Mouse (Mus musculus): ENCODE results near the gene Tmem246. TPM values are rescaled to one million over a fixed set of nuclear protein-coding genes. Genes with fewer than 3 reads are reported as not detected.
"Not testable (repeated sequence)": the region's sequence is repeated elsewhere in the genome, so short reads cannot be mapped to it uniquely, and the experiment has no call there.

Tmem246 gene
- total and polyA plus RNA-seq, 3 experiments = 53.5 to 77.3 (median 61.8) TPM

- no peaks in the 10 kb centered on the region for H3K79me2 ChIP-seq (replicated peaks; ENCODE audit: control insufficient read depth, insufficient read depth, low read length)
- no peaks in the 10 kb centered on the region for H3K27me3 ChIP-seq (ENCODE audit: control insufficient read depth, insufficient read depth, low read length)
- H3K27ac ChIP-seq = no peak overlapping the region
- WGBS = 79% methylated on average over 5 of the region's 5 CpGs
- no peak for DNase-seq
- peaks cover 2% of the 10 kb centered on the region; the same call in 1 of the 2 replicates for H3K36me3 ChIP-seq (ENCODE audit: control insufficient read depth, insufficient read depth, low read length)
- peaks cover 1% of the 10 kb centered on the region for H3K4me1 ChIP-seq (ENCODE audit: control insufficient read depth, insufficient read depth, low read length)
- no peak overlapping the region for H3K9ac ChIP-seq (ENCODE audit: low read depth, low read length)
- no peak overlapping the region for H3K4me3 ChIP-seq
- intact Hi-C loops (cut with DNase I) = loop anchor here (10.0 kb wide), 1 partner anchor 854 kb away; no protein-coding TSS in a partner anchor
- TF ChIP-seq EP300 (IDR thresholded peaks at IDR 0.05; ENCODE audit: insufficient read depth, low read depth, low read length) (no peak), CTCF (IDR thresholded peaks at IDR 0.05) (no peak), POLR2A (IDR thresholded peaks at IDR 0.05; ENCODE audit: insufficient read depth, low read depth, low read length) (no peak)
Observed at GRCm38 (mm10) chr4:49628941-49629340, 31.3 kb upstream of the Tmem246 start.

DNA sequence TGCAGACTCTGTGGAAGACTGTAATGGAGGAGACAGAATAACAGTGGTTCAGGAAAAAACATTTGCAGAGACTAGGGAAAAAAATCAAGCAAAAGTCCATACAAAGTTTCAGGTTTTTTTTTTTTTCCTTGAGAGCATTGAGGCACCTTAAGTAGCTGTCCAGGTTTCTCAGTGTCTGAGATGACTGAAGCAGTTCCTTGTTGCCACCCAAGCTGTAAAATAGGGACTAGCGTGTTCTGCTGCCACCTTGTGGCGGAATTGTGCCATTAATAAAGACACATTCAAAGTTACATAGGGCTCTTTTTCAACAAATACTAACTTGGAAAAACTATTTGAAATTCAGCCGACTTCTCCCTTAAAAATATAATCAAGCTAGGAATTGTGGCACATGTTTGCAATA, 29.3 kb upstream of the Tmem246 start:
- Histone ChIP-seq H3K27me3 (ENCODE audit: control insufficient read depth, insufficient read depth, low read length) (no peaks in the 10 kb centered on the region), H3K4me1 (ENCODE audit: control insufficient read depth, insufficient read depth, low read length) (peaks cover 1% of the 10 kb centered on the region), H3K4me3 (no peak overlapping the region), H3K36me3 (ENCODE audit: control insufficient read depth, insufficient read depth, low read length) (no peaks in the 10 kb centered on the region), H3K79me2 (replicated peaks; ENCODE audit: control insufficient read depth, insufficient read depth, low read length) (no peaks in the 10 kb centered on the region), H3K9ac (ENCODE audit: low read depth, low read length) (no peak overlapping the region), H3K27ac (no peak overlapping the region)
- WGBS = 0% methylated on average over 3 of the region's 3 CpGs
- intact Hi-C loops (cut with DNase I) = loop anchor here (1.0 to 10.0 kb wide), 2 partner anchors 60 to 852 kb away; no protein-coding TSS in a partner anchor
- no peak for TF ChIP-seq POLR2A (IDR thresholded peaks at IDR 0.05; ENCODE audit: insufficient read depth, low read depth, low read length)
- peak; percentile 72; the same call in 1 of the 2 replicates for TF ChIP-seq EP300 (IDR thresholded peaks at IDR 0.05; ENCODE audit: insufficient read depth, low read depth, low read length)
- peak; percentile 93 for TF ChIP-seq CTCF (IDR thresholded peaks at IDR 0.05)
- DNase-seq = peak; percentile 64 to 74

- H3K36me3 ChIP-seq (ENCODE audit: control insufficient read depth, insufficient read depth, low read length); DNase-seq; H3K27ac ChIP-seq; H3K79me2 ChIP-seq (replicated peaks; ENCODE audit: control insufficient read depth, insufficient read depth, low read length); H3K9ac ChIP-seq (ENCODE audit: low read depth, low read length); H3K27me3 ChIP-seq (ENCODE audit: control insufficient read depth, insufficient read depth, low read length); H3K4me3 ChIP-seq; H3K4me1 ChIP-seq (ENCODE audit: control insufficient read depth, insufficient read depth, low read length): not testable (repeated sequence)
- intact Hi-C loops (cut with DNase I) = loop anchor here (10.0 kb wide), 1 partner anchor 850 kb away; no protein-coding TSS in a partner anchor
- WGBS = 80% methylated on average over 4 of the region's 4 CpGs
Observed at GRCm38 (mm10) chr4:49624969-49625368, 27.3 kb upstream of the Tmem246 start.

DNA sequence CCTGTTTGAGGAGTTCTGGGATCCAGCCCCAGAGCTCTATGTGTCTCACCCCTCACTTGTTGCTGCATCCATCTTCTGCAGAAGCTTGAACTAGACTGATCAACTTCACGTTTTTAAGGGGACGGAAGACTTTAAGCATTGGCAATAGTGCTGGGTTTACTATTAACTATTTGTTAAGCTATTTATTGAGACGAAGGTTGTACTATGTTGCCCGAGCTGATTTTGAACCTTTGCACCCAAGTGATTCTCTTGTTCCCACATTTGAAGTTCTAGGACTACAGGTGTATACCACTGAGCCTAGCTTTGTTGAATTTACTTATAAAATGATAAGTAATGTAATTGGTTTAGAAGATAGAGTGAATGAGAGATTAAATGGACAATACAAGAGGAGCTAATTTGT, 26.2 kb upstream of the Tmem246 start:
- intact Hi-C loops (cut with DNase I) = loop anchor here (10.0 kb wide), 1 partner anchor 849 kb away; no protein-coding TSS in a partner anchor
- no peaks in the 10 kb centered on the region for H3K79me2 ChIP-seq (replicated peaks; ENCODE audit: control insufficient read depth, insufficient read depth, low read length)
- DNase-seq = no peak
- H3K27ac ChIP-seq = no peak overlapping the region
- no peak overlapping the region for H3K4me3 ChIP-seq
- no peak overlapping the region for H3K9ac ChIP-seq (ENCODE audit: low read depth, low read length)
- H3K27me3 ChIP-seq (ENCODE audit: control insufficient read depth, insufficient read depth, low read length) = no peaks in the 10 kb centered on the region
- WGBS = 71% methylated on average over 4 of the region's 4 CpGs
- H3K4me1 ChIP-seq (ENCODE audit: control insufficient read depth, insufficient read depth, low read length) = peaks cover 1% of the 10 kb centered on the region
- H3K36me3 ChIP-seq (ENCODE audit: control insufficient read depth, insufficient read depth, low read length) = no peaks in the 10 kb centered on the region
- TF ChIP-seq CTCF (IDR thresholded peaks at IDR 0.05) = no peak
- no peak for TF ChIP-seq POLR2A (IDR thresholded peaks at IDR 0.05; ENCODE audit: insufficient read depth, low read depth, low read length)
- TF ChIP-seq EP300 (IDR thresholded peaks at IDR 0.05; ENCODE audit: insufficient read depth, low read depth, low read length) = no peak

DNA sequence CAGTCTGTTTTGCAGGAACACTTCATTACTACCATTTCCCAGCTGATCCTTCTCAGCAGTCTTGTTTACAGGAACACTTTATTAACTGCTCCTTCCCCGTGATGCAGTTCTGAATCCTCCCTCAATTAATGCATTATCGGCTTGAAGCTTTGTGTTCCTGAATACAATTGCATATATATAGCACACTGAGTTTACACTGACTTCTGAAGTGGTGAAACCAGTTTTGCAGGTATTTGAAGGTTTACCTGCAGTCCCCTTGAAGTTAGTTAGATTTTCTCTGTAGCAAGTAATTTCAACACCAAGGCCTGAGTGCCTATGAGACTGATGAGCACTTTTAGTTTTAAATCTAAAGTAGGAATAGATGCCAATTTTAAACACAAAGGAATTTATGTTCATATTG, 24.6 kb upstream of the Tmem246 start:
- peaks cover 1% of the 10 kb centered on the region for H3K4me1 ChIP-seq (ENCODE audit: control insufficient read depth, insufficient read depth, low read length)

DNA sequence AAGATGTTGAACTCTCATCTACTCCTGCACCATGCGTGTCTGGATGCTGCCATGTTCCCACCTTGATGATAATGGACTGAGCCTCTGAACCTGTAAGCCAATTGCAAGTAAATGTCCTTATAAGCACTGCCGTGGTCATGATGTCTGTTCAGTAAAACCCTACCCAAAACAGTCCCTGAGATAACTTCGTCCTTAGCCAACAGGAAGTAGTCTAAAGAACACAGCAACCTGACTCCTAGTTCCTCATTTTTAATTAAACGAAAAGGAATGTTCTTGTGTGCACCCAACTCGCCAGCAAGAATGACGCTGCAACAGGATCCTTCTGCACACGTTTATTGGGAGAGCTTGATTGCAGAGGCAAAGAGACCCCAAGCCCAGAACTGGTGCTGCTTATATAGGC, 22.2 kb upstream of the Tmem246 start:
- not testable (repeated sequence) for H3K4me3 ChIP-seq; H3K27ac ChIP-seq; H3K79me2 ChIP-seq (replicated peaks; ENCODE audit: control insufficient read depth, insufficient read depth, low read length); H3K27me3 ChIP-seq (ENCODE audit: control insufficient read depth, insufficient read depth, low read length); DNase-seq; H3K36me3 ChIP-seq (ENCODE audit: control insufficient read depth, insufficient read depth, low read length); H3K4me1 ChIP-seq (ENCODE audit: control insufficient read depth, insufficient read depth, low read length); H3K9ac ChIP-seq (ENCODE audit: low read depth, low read length)
- 82% methylated on average over 7 of the region's 7 CpGs for WGBS
- intact Hi-C loops (cut with DNase I) = loop anchor here (10.0 kb wide), 1 partner anchor 845 kb away; no protein-coding TSS in a partner anchor

More for the DNA sequence above, 24.6 kb upstream of the Tmem246 start:
- H3K27me3 ChIP-seq (ENCODE audit: control insufficient read depth, insufficient read depth, low read length) = no peaks in the 10 kb centered on the region
- no peak overlapping the region for H3K4me3 ChIP-seq
- TF ChIP-seq POLR2A (IDR thresholded peaks at IDR 0.05; ENCODE audit: insufficient read depth, low read depth, low read length) (no peak), CTCF (IDR thresholded peaks at IDR 0.05) (no peak), EP300 (IDR thresholded peaks at IDR 0.05; ENCODE audit: insufficient read depth, low read depth, low read length) (no peak)
- no peaks in the 10 kb centered on the region for H3K79me2 ChIP-seq (replicated peaks; ENCODE audit: control insufficient read depth, insufficient read depth, low read length)
- H3K36me3 ChIP-seq (ENCODE audit: control insufficient read depth, insufficient read depth, low read length) = no peaks in the 10 kb centered on the region
- 88% methylated on average over 2 of the region's 2 CpGs for WGBS
- no peak for DNase-seq
- no peak overlapping the region for H3K27ac ChIP-seq
- intact Hi-C loops (cut with DNase I) = loop anchor here (10.0 kb wide), 1 partner anchor 847 kb away; no protein-coding TSS in a partner anchor
- no peak overlapping the region for H3K9ac ChIP-seq (ENCODE audit: low read depth, low read length)

Data from heart, adult 2 months (tissue).